7 mouse cellular contexts compared by ENCODE assay signal in genomic region chr15:93335821-93336657, GRCm38 (mm10). TPM values are rescaled to one million over a fixed set of nuclear protein-coding genes. Genes with fewer than 3 reads are reported as not detected.
DNase-seq lines count a peak whose midpoint lies in the region; ATAC-seq lines count a peak whose summit lies in the region.

No protein-coding gene starts in this region.

- intact Hi-C loops in left cerebral cortex, postnatal 4 days (cut with DNase I), result no loop called here

- DNase-seq in R1 (ENCODE audit: low read depth, low spot score), result peak; percentile 27
- DNase-seq in cerebellum, adult 11-12 months, result peak; percentile 60
- DNase-seq in left cerebral cortex, postnatal 4 days, result peak; percentile 59
- DNase-seq in midbrain, embryonic 11.5 days (ENCODE audit: low spot score, missing footprints), result peak; percentile 91
- DNase-seq in spleen, postnatal 36 days (ENCODE audit: low spot score in 2 of 2), result peak; percentile 41 to 44

- no peaks in the 10 kb centered on the region for H3K36me3 ChIP-seq in forebrain, embryonic 16.5 days (ENCODE audit: control insufficient read depth, insufficient read depth)
- H3K36me3 ChIP-seq in hindbrain, embryonic 13.5 days, result peaks cover 6% of the 10 kb centered on the region
- H3K36me3 ChIP-seq in midbrain, embryonic 11.5 days (ENCODE audit: control insufficient read depth, insufficient read depth, low read length), result 0 out of 2 replicates have a peak, but pooled peaks cover 3% of the 10 kb centered on the region

- H3K4me1 ChIP-seq in forebrain, embryonic 16.5 days (replicated peaks; ENCODE audit: control insufficient read depth, insufficient read depth, low read length), result peaks cover 11% of the 10 kb centered on the region
- H3K4me1 ChIP-seq in hindbrain, embryonic 13.5 days (replicated peaks), result peaks cover 26% of the 10 kb centered on the region
- H3K4me1 ChIP-seq in midbrain, embryonic 11.5 days (ENCODE audit: control insufficient read depth, insufficient read depth, low read length), result peaks cover 3% of the 10 kb centered on the region; the same call in 1 of the 2 replicates

- H3K9me3 ChIP-seq in forebrain, embryonic 16.5 days (ENCODE audit: control insufficient read depth, low read length), result no peaks in the 10 kb centered on the region
- H3K9me3 ChIP-seq in hindbrain, embryonic 13.5 days, result no peaks in the 10 kb centered on the region
- H3K9me3 ChIP-seq in midbrain, embryonic 11.5 days (ENCODE audit: control insufficient read depth, low read length), result no peaks in the 10 kb centered on the region

- ATAC-seq in forebrain, embryonic 16.5 days, result peak; percentile 15
- ATAC-seq in hindbrain, embryonic 13.5 days (ENCODE audit: low FRiP score), result peak; percentile 44
- ATAC-seq in midbrain, embryonic 11.5 days (ENCODE audit: low FRiP score), result peak; percentile 77

- WGBS in forebrain, embryonic 16.5 days, result under 1% methylated on average over 70 of the region's 110 CpGs
- WGBS in hindbrain, embryonic 13.5 days, result under 1% methylated on average over 80 of the region's 110 CpGs
- WGBS in midbrain, embryonic 11.5 days, result under 1% methylated on average over 73 of the region's 110 CpGs

- peak overlapping the region; percentile 87 for H3K9ac ChIP-seq in forebrain, embryonic 16.5 days (replicated peaks; ENCODE audit: low read depth, low read length)
- H3K9ac ChIP-seq in hindbrain, embryonic 13.5 days, result peak overlapping the region; percentile 96
- peak overlapping the region; percentile 93 for H3K9ac ChIP-seq in midbrain, embryonic 11.5 days (ENCODE audit: low read length)

- H3K27ac ChIP-seq in forebrain, embryonic 16.5 days (ENCODE audit: low read length), result peak overlapping the region; percentile 77
- H3K27ac ChIP-seq in hindbrain, embryonic 13.5 days, result peak overlapping the region; percentile 96
- peak overlapping the region; percentile 93 for H3K27ac ChIP-seq in midbrain, embryonic 11.5 days (ENCODE audit: low read depth, low read length)

- no peaks in the 10 kb centered on the region for H3K27me3 ChIP-seq in forebrain, embryonic 16.5 days (replicated peaks; ENCODE audit: control insufficient read depth, insufficient read depth, low read length)
- H3K27me3 ChIP-seq in hindbrain, embryonic 13.5 days, result peaks cover 2% of the 10 kb centered on the region; the same call in 1 of the 2 replicates
- H3K27me3 ChIP-seq in midbrain, embryonic 11.5 days (ENCODE audit: control insufficient read depth, insufficient read depth, low read length), result no peaks in the 10 kb centered on the region

- H3K4me2 ChIP-seq in forebrain, embryonic 16.5 days (ENCODE audit: low read length), result peak overlapping the region; percentile 63
- H3K4me2 ChIP-seq in hindbrain, embryonic 13.5 days, result peak overlapping the region; percentile 76
- peak overlapping the region; percentile 69 for H3K4me2 ChIP-seq in midbrain, embryonic 11.5 days

- peak overlapping the region; percentile 91 for H3K4me3 ChIP-seq in forebrain, embryonic 16.5 days (replicated peaks; ENCODE audit: low read length)
- peak overlapping the region; percentile 95 for H3K4me3 ChIP-seq in hindbrain, embryonic 13.5 days
- H3K4me3 ChIP-seq in midbrain, embryonic 11.5 days (ENCODE audit: low read depth, low read length), result peak overlapping the region; percentile 97

RNA-seq across cellular contexts. Expression of gene Yaf2, which starts 0.7 kb away (rescaled TPM):
- polyA plus RNA-seq in forebrain, embryonic 16.5 days (2015; fragmentation: Nextera tagmentation; extraction: Ambion mirVana), result 117 and 124 TPM in 2 replicates
- polyA plus RNA-seq in hindbrain, embryonic 13.5 days (2015; fragmentation: Nextera tagmentation; extraction: Ambion mirVana), result 109 and 110 TPM in 2 replicates
- total RNA-seq in left cerebral cortex, postnatal 4 days (2021), result 10 to 100 TPM; 72.7 to 77.1 TPM
- 127 and 131 TPM in 2 replicates for polyA plus RNA-seq in midbrain, embryonic 11.5 days (2014; fragmentation: Nextera tagmentation; extraction: Ambion mirVana)

Comparison
In these comparisons a context has a peak if more than half of its experiments do, and no peak if none do; other contexts are left out.
1. Peak in every context shown above with its lines: DNase-seq, ATAC-seq, H3K4me3 ChIP-seq and H3K27ac ChIP-seq.
2. DNase-seq: peak in every context shown above with its lines; median percentile 91 in midbrain, embryonic 11.5 days; 60 in cerebellum, adult 11-12 months; 59 in left cerebral cortex, postnatal 4 days; 42 in spleen, postnatal 36 days; 27 in R1.
3. ATAC-seq: peak in every context shown above with its lines; median percentile 77 in midbrain, embryonic 11.5 days; 44 in hindbrain, embryonic 13.5 days; 15 in forebrain, embryonic 16.5 days.